Mouse (Mus musculus): ENCODE results near the gene Art3.

DNA sequence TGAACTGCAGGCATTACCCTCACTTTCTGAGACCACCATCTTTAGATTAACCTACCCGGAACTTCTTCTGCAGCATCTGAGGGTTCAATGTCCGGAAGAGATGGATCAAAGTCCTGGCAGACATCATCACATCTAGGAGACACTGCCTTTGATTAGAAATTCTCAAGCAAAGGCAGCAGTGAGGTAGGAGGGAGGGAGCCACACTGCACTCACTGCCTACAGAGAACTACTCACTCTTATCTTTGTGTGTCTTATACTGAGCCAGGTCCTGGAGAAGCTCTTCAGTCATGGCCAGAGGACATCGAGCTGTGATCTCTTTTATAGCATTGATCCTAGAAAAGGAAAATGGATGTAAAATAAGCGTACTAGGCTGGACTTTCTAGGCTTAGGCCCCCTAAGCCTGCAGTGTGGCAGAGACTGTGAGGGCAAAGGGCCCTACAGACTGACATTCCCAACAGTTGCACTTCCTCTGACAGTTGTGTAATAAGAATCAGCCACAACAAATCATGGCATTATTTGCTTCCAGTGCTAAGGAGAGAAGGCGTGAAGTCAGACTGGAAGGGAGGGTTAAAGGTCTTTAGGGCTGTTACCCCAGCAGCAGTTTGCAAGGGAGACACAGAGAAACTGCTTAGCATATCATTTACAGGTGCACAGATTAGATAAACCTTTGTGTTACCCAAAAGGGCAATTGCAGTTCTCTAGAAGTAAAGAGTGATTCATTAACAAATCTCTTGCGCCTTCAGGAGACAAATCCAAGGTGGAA, 39.8 kb upstream of the Art3 start:
- no peak for TF ChIP-seq POLR2A (IDR thresholded peaks at IDR 0.05; ENCODE audit: control insufficient read depth, low read depth, low read length)
- TF ChIP-seq CTCF (IDR thresholded peaks at IDR 0.05; ENCODE audit: control insufficient read depth, insufficient read depth, insufficient replicate concordance, low read depth, low read length): no peak

All from testis, adult 2 months (tissue).